Mouse (Mus musculus): Measurements from ENCODE around the gene Runx1.

Runx1 gene

GRCm38 (mm10) chr16:92825204-92825843 lies 625 bp downstream of the Runx1 start:
- DNase-seq: no peak

GRCm38 (mm10) chr16:92824723-92825203 lies 1.2 kb downstream of the Runx1 start:
- DNase-seq: peak in 1 of 2 experiments; percentile 16

- DNase-seq: no peak
Measured at GRCm38 (mm10) chr16:92824003-92824722, 1.8 kb downstream of the Runx1 start.

GRCm38 (mm10) chr16:92823381-92823862 lies 2.5 kb downstream of the Runx1 start:
- DNase-seq: no peak

GRCm38 (mm10) chr16:92822676-92823075 lies 3.3 kb downstream of the Runx1 start:
- DNase-seq: no peak

- DNase-seq: peak in 1 of 2 experiments; percentile 28
Measured at GRCm38 (mm10) chr16:92821938-92822629, 3.9 kb downstream of the Runx1 start.

- no peak for DNase-seq
Measured at GRCm38 (mm10) chr16:92821596-92821937, 4.4 kb downstream of the Runx1 start.

GRCm38 (mm10) chr16:92820451-92820850 lies 5.5 kb downstream of the Runx1 start:
- DNase-seq: no peak

- DNase-seq: no peak
Measured at GRCm38 (mm10) chr16:92818480-92819269, 7.3 kb downstream of the Runx1 start.

- DNase-seq: no peak
Measured at GRCm38 (mm10) chr16:92816092-92816491, 9.9 kb downstream of the Runx1 start.

GRCm38 (mm10) chr16:92815195-92815527 lies 10.8 kb downstream of the Runx1 start:
- no peak for DNase-seq

GRCm38 (mm10) chr16:92814366-92815194 lies 11.4 kb downstream of the Runx1 start:
- no peak for DNase-seq

GRCm38 (mm10) chr16:92812405-92812804 lies 13.5 kb downstream of the Runx1 start:
- DNase-seq: no peak

GRCm38 (mm10) chr16:92810568-92811240 lies 15.2 kb downstream of the Runx1 start:
- no peak for DNase-seq

- no peak for DNase-seq
Measured at GRCm38 (mm10) chr16:92807772-92808171, 18.2 kb downstream of the Runx1 start.

- no peak for DNase-seq
Measured at GRCm38 (mm10) chr16:92803076-92803580, 22.8 kb downstream of the Runx1 start.

GRCm38 (mm10) chr16:92801567-92801966 lies 24.4 kb downstream of the Runx1 start:
- DNase-seq: peak; percentile 65 to 68

- DNase-seq: no peak
Measured at GRCm38 (mm10) chr16:92800845-92801244, 25.1 kb downstream of the Runx1 start.

GRCm38 (mm10) chr16:92799940-92800339 lies 26.0 kb downstream of the Runx1 start:
- DNase-seq: no peak

- DNase-seq: no peak
Measured at GRCm38 (mm10) chr16:92794197-92794596, 31.8 kb downstream of the Runx1 start.

- DNase-seq: no peak
Measured at GRCm38 (mm10) chr16:92793741-92794140, 32.2 kb downstream of the Runx1 start.
